Mouse (Mus musculus): ENCODE results near the gene Apln.

- TF ChIP-seq POLR2A (IDR thresholded peaks at IDR 0.05; ENCODE audit: control insufficient read depth, extremely low read depth, insufficient read depth, low read length, poor library complexity) (no peak), CTCF (IDR thresholded peaks at IDR 0.05; ENCODE audit: borderline replicate concordance, control insufficient read depth, extremely low read depth, insufficient read depth, low read length, poor library complexity) (no peak)
Observed at GRCm38 (mm10) chrX:48042748-48043147, 8.1 kb upstream of the Apln start.
